Mouse (Mus musculus): ENCODE measurements at regions not wholly inside any gene's neighbourhood (a gene's known extent, or its start where the extent isn't known, plus 50 kb on each side); places are given as distances from the start of the nearest gene placed in this dataset.
A peak's percentile ranks its signal among the peaks of the same experiment; 100 is the strongest.

DNA sequence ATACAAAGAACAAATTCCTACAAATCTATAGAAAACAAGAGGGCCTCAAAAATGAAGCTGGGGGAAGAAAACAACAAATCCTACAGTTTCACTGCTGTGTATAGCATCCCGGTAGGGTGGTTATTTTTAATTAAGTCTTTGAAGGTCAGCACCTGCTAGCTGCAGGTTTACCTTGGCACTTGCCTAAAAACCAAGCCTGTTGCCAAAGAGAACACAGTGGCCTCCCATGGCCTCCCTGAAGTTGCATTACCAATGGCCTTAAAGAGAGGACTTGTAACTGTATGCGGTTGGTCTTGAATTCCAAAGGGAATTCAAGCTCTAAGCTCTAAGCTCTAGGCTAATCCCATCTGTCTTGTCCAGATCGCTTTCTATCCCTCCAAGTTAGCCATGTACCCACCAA, 169.7 kb upstream of the Ankrd55 start:
- Histone ChIP-seq H3K9me3 (no peaks in the 10 kb centered on the region), H3K4me2 (no peak overlapping the region), H3K9ac (replicated peaks) (no peak overlapping the region), H3K27ac (no peak overlapping the region), H3K36me3 (no peaks in the 10 kb centered on the region), H3K4me1 (replicated peaks) (peaks cover 38% of the 10 kb centered on the region), H3K27me3 (no peaks in the 10 kb centered on the region), H3K4me3 (replicated peaks) (no peak overlapping the region)
- ATAC-seq (ENCODE audit: insufficient number of reproducible peaks, insufficient read depth, low FRiP score, low TSS enrichment, low read depth), result no peak
- 86% methylated on average over 3 of the region's 3 CpGs for WGBS

DNA sequence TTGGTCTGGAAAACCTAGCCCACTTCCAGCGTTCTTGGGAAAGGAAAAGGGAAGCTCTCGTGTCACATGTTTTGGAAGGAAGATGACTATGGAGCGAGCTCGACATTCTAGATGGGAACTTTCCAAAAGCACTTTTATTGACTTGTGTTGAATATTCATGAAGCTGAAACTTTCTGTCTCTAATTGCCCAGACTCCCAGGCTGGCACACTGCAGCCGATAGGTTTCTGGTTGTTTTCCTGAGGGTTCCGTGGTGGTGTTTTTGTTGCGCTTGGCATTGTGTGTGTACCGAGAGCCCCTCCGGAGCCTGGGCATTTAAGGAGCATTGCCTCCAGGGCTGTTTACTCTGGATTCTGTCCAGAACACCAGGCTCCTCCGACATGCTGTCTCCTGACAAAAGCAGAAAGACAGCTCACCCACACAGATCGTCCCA, 168.6 kb upstream of the Ankrd55 start:
- no peak overlapping the region for H3K9ac ChIP-seq (replicated peaks)
- H3K27me3 ChIP-seq, result no peaks in the 10 kb centered on the region
- H3K9me3 ChIP-seq, result no peaks in the 10 kb centered on the region
- no peak overlapping the region for H3K4me3 ChIP-seq (replicated peaks)
- H3K27ac ChIP-seq, result no peak overlapping the region
- H3K4me2 ChIP-seq, result 0 out of 2 replicates have a peak overlapping the region, but pooled peaks have one; percentile 11
- ATAC-seq (ENCODE audit: insufficient number of reproducible peaks, insufficient read depth, low FRiP score, low TSS enrichment, low read depth), result no peak
- H3K36me3 ChIP-seq, result no peaks in the 10 kb centered on the region
- 43% methylated on average over 11 of the region's 11 CpGs for WGBS
- H3K4me1 ChIP-seq (replicated peaks), result peaks cover 38% of the 10 kb centered on the region

DNA sequence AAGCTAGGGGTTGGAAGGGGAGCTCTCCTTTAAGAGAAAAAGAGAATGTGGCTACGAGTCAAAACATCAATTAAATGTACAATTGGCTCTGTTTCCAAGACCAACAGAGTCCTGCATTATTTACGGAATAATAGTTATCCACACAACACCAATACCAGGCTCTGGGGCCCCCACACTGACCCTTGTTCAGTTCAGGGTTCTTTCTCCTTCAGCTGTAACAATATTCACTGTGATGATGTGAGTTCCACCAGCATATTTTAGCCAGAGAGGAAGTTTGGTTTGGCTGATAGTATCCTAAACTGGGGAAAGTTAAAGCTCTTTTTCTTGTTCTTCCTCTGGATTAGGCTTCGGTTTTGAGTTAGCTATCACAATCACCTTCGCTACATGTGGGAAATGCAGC, 167.9 kb upstream of the Ankrd55 start:
- 60% methylated on average over 4 of the region's 4 CpGs for WGBS
- Histone ChIP-seq H3K4me1 (replicated peaks) (peaks cover 40% of the 10 kb centered on the region), H3K4me2 (0 out of 2 replicates have a peak overlapping the region, but pooled peaks have one; percentile 11), H3K27me3 (no peaks in the 10 kb centered on the region; the same call in 1 of the 2 replicates), H3K9me3 (no peaks in the 10 kb centered on the region), H3K27ac (no peak overlapping the region), H3K4me3 (replicated peaks) (no peak overlapping the region), H3K36me3 (no peaks in the 10 kb centered on the region), H3K9ac (replicated peaks) (no peak overlapping the region)
- no peak for ATAC-seq (ENCODE audit: insufficient number of reproducible peaks, insufficient read depth, low FRiP score, low TSS enrichment, low read depth)

DNA sequence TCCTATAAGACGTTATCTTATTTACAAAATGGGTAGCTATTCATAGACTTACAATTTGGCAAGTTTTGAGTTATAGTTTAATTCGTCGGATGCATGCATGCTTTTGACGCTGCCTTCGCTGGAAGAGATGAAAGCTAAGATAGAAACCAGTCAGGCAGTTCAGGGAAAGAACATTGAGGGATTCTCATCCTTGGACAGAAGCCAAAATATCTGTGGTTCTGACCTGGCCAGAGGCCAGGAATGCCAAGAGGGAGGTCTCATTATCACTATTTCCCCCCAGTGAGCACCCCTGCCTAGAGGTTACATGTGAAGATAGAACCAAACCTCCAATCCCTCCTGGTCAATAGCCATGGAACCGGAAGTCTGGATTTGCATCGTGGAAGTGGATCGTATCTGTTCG, 167.1 kb upstream of the Ankrd55 start:
- H3K27me3 ChIP-seq, result no peaks in the 10 kb centered on the region; the same call in 1 of the 2 replicates
- no peak overlapping the region for H3K4me2 ChIP-seq
- peaks cover 42% of the 10 kb centered on the region for H3K4me1 ChIP-seq (replicated peaks)
- H3K9ac ChIP-seq (replicated peaks), result no peak overlapping the region
- no peaks in the 10 kb centered on the region for H3K36me3 ChIP-seq
- WGBS, result 92% methylated on average over 9 of the region's 9 CpGs
- no peaks in the 10 kb centered on the region for H3K9me3 ChIP-seq
- no peak for ATAC-seq (ENCODE audit: insufficient number of reproducible peaks, insufficient read depth, low FRiP score, low TSS enrichment, low read depth)
- no peak overlapping the region for H3K4me3 ChIP-seq (replicated peaks)
- H3K27ac ChIP-seq, result no peak overlapping the region

DNA sequence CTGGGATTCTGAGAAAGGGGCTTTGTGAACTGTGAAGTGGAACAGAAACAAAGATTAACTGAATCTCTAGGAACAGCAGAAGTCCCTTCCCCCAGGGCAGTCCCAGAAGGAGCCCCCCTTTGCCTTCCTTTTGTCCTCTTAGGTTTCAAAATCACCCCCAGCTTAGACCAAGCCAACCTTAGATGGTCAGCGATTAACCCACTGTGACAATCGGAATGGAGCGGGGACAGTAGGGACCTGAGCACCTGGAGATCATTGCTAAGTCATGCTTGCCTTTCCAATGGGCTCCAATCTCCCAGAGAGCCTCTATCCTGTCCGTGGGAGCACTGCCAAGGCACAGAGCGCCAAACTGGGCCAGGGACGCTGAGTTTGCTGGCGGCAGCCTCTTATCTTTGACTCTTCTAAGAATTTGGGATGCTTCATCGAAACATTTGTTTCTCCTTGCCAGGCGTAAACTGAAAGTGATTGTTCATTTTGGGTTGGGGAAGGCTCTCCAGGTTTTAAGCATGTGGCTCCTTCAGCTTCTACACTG, 165.3 kb upstream of the Ankrd55 start:
- no peak overlapping the region for H3K27ac ChIP-seq

DNA sequence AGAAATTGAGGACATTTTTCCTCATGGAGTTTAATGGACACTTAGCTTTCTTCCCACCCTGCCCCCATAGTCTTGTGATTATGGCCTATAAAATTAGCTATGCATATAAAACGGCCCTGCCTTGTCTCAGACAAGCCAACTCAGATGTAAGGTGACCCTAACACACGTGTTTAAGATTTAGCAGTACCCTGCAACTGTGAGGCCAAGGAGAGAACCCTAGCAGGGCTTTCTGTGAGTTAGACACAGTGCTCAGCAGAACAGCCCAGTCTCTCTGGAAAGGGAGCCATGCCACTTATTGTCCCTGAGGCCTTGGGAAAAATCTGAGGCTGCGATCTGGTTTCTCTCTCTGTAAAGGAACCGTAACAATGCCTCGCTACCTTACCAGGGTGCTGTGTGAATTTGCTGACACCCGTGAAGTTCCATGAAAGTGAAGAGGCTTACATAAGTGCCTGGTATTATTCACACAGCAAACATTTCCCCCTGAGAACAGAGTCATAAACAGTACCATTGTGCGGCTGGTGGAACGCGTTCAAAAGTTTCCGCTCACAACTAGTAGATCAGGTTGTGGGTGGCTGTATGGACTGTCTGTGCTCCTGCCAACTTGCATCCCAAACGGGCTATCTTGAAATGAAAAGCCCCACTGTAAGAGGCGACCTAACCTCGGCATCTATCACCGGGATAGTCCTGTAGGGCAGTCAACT, 162.3 kb upstream of the Ankrd55 start:
- H3K27me3 ChIP-seq, result peaks cover 7% of the 10 kb centered on the region; the same call in 1 of the 2 replicates
- peak overlapping the region; percentile 60 for H3K27ac ChIP-seq
- peak; percentile 86 for ATAC-seq (ENCODE audit: insufficient number of reproducible peaks, insufficient read depth, low FRiP score, low TSS enrichment, low read depth)
- H3K36me3 ChIP-seq, result no peaks in the 10 kb centered on the region
- H3K9me3 ChIP-seq, result no peaks in the 10 kb centered on the region
- H3K4me3 ChIP-seq (replicated peaks), result no peak overlapping the region
- WGBS, result 57% methylated on average over 14 of the region's 14 CpGs
- H3K4me1 ChIP-seq (replicated peaks), result peaks cover 29% of the 10 kb centered on the region
- H3K4me2 ChIP-seq, result no peak overlapping the region
- no peak overlapping the region for H3K9ac ChIP-seq (replicated peaks)

More for the DNA sequence above, 165.3 kb upstream of the Ankrd55 start:
- Histone ChIP-seq H3K4me1 (replicated peaks) (peaks cover 43% of the 10 kb centered on the region), H3K9me3 (no peaks in the 10 kb centered on the region), H3K9ac (replicated peaks) (no peak overlapping the region), H3K27me3 (peaks cover 2% of the 10 kb centered on the region; the same call in 1 of the 2 replicates), H3K4me2 (no peak overlapping the region), H3K36me3 (no peaks in the 10 kb centered on the region), H3K4me3 (replicated peaks) (no peak overlapping the region)
- WGBS, result 91% methylated on average over 9 of the region's 9 CpGs
- no peak for ATAC-seq (ENCODE audit: insufficient number of reproducible peaks, insufficient read depth, low FRiP score, low TSS enrichment, low read depth)

DNA sequence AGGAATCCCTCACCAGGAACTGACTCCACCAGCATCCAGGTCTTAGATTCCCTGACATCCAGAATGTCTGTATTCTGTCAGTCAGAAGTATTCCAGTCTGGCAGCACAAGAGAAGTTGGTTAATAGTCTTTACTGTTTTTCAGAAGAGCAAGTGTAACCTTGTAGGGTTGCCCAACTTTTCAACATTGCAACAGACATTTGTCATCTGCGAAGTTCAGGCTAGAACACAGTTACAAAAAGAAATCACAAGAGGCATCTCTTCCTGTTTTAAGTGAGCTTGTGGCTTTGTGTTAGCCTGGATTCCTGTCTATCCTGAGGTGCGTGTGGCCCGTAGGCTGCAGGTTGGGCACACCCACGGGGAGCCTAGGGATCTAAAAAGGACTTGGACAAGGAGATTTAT, 158.0 kb upstream of the Ankrd55 start:
- Histone ChIP-seq H3K4me2 (no peak overlapping the region), H3K4me3 (replicated peaks) (no peak overlapping the region), H3K4me1 (replicated peaks) (peaks cover 15% of the 10 kb centered on the region), H3K9ac (replicated peaks) (no peak overlapping the region), H3K9me3 (no peaks in the 10 kb centered on the region), H3K36me3 (no peaks in the 10 kb centered on the region), H3K27me3 (peaks cover 10% of the 10 kb centered on the region; the same call in 1 of the 2 replicates), H3K27ac (no peak overlapping the region)
- no peak for ATAC-seq (ENCODE audit: insufficient number of reproducible peaks, insufficient read depth, low FRiP score, low TSS enrichment, low read depth)
- WGBS, result 74% methylated on average over 4 of the region's 4 CpGs

DNA sequence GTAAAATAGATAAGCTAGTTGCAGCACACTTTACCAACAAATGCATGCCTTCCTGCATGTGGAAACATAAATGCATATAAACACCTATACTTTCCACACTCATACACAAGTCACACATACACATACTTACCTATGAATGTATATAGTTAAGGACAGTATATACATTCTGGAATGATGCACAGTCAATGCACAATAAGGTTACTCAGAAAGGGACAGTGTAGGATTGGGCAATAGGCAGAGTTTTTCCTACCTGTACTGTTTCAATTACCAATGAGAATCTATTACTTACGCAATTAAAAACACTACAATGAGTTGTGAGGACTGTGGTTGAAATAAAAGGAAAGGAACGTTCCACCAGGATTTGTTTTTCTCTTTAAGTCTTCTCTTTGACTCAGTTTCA, 157.5 kb upstream of the Ankrd55 start:
- Histone ChIP-seq H3K4me2 (no peak overlapping the region), H3K9me3 (no peaks in the 10 kb centered on the region), H3K4me3 (replicated peaks) (no peak overlapping the region), H3K27me3 (peaks cover 10% of the 10 kb centered on the region; the same call in 1 of the 2 replicates), H3K9ac (replicated peaks) (no peak overlapping the region), H3K27ac (no peak overlapping the region), H3K36me3 (no peaks in the 10 kb centered on the region), H3K4me1 (replicated peaks) (peaks cover 9% of the 10 kb centered on the region)
- ATAC-seq (ENCODE audit: insufficient number of reproducible peaks, insufficient read depth, low FRiP score, low TSS enrichment, low read depth), result no peak
- WGBS, result 86% methylated on average over 2 of the region's 2 CpGs

DNA sequence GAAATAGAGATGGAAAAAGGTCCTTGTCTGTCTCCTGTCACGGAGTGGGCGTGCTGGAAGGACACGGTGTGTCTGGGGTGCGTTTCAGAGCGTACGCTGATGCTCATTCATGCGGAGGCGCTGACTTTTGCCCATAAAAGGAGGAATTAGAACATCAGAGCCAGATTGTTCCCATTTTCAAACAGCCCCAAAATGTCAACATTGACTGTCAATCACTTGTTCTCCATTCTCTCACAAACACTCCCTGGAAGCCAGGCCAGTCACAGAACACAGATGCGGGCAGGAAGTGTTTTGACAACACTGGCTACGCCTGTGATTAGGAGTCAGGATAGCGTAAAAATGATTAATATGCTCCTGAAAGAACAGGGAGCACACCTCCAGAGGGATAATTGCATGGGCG, 157.1 kb upstream of the Ankrd55 start:
- no peak for ATAC-seq (ENCODE audit: insufficient number of reproducible peaks, insufficient read depth, low FRiP score, low TSS enrichment, low read depth)
- H3K9me3 ChIP-seq, result no peaks in the 10 kb centered on the region
- peaks cover 5% of the 10 kb centered on the region for H3K4me1 ChIP-seq (replicated peaks)
- no peaks in the 10 kb centered on the region for H3K36me3 ChIP-seq
- no peak overlapping the region for H3K27ac ChIP-seq
- H3K4me2 ChIP-seq, result no peak overlapping the region
- H3K9ac ChIP-seq (replicated peaks), result no peak overlapping the region
- 61% methylated on average over 12 of the region's 12 CpGs for WGBS
- no peak overlapping the region for H3K4me3 ChIP-seq (replicated peaks)
- peaks cover 10% of the 10 kb centered on the region; the same call in 1 of the 2 replicates for H3K27me3 ChIP-seq

DNA sequence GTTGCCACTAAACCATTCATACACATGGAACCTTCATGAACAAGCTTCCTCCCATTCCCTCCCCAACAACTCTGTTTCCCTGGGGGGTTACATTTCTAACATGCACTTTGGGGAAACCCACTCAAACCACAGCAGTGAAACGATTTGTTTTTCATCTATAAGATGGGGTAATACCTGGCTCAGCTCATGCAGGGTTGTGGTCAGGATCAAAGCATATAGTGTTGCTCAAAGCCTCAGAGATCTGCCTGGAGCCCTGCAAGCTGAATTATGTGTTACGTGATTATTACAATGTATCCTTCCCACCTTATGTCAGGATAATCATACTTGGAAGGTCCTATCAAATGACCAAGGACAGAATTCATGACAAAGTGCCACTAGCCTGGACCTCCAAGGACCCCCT, 154.5 kb upstream of the Ankrd55 start:
- 84% methylated on average over 2 of the region's 2 CpGs for WGBS
- no peaks in the 10 kb centered on the region for H3K36me3 ChIP-seq

DNA sequence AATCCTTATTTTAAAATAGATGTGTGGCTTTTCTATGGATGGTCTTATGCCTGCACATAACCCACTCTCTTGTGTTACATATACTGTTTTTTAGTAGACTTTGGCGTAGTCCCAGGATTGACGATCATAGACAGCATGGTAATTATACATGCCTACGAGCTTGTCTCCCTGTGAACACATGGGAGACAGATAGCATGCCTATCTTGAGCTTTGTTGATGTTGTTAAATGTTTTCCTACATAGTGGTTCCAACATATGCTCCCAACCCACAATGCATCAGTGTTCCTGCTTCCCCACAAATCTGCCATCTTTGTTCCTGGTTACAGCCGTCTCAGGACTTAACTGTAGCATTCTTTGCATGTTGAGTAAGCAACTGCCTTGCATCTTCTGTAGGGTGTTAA, 153.6 kb upstream of the Ankrd55 start:
- Histone ChIP-seq H3K9ac (replicated peaks) (no peak overlapping the region), H3K27me3 (0 out of 2 replicates have a peak, but pooled peaks cover 3% of the 10 kb centered on the region), H3K27ac (no peak overlapping the region), H3K4me3 (replicated peaks) (no peak overlapping the region), H3K9me3 (no peaks in the 10 kb centered on the region), H3K4me2 (no peak overlapping the region), H3K36me3 (no peaks in the 10 kb centered on the region), H3K4me1 (replicated peaks) (no peaks in the 10 kb centered on the region)
- 89% methylated on average over 4 of the region's 4 CpGs for WGBS
- ATAC-seq (ENCODE audit: insufficient number of reproducible peaks, insufficient read depth, low FRiP score, low TSS enrichment, low read depth), result no peak

More for the DNA sequence above, 154.5 kb upstream of the Ankrd55 start:
- peaks cover 3% of the 10 kb centered on the region; the same call in 1 of the 2 replicates for H3K27me3 ChIP-seq
- no peak overlapping the region for H3K27ac ChIP-seq
- no peak for ATAC-seq (ENCODE audit: insufficient number of reproducible peaks, insufficient read depth, low FRiP score, low TSS enrichment, low read depth)
- no peak overlapping the region for H3K4me2 ChIP-seq
- H3K9ac ChIP-seq (replicated peaks), result no peak overlapping the region
- H3K9me3 ChIP-seq, result no peaks in the 10 kb centered on the region
- no peaks in the 10 kb centered on the region for H3K4me1 ChIP-seq (replicated peaks)
- H3K4me3 ChIP-seq (replicated peaks), result no peak overlapping the region
